Mouse (Mus musculus) heart, embryonic 11.5 days (tissue): Measurements from ENCODE around the gene Dgat2. TPM values are rescaled to one million over a fixed set of nuclear protein-coding genes. Genes with fewer than 3 reads are reported as not detected.

ENCODE experiments used
- ATAC-seq: fragments of 200-750 bp; cut with Nextera tagmentation; replicated peaks from 2 replicates; pipeline ENCODE4 v1.8.0; 2017; ENCODE audit warnings: moderate library complexity; ENCODE audit not compliant: insufficient number of reproducible peaks, low FRiP score, low TSS enrichment
- H3K27ac ChIP-seq: fragments of 300-500 bp; sonication (generic); 2 replicates; pipeline ENCODE4 v1.5.1; 2014; ENCODE audit warnings: mild to moderate bottlenecking, low read depth, low read length
- H3K27me3 ChIP-seq: fragments of 300-500 bp; sonication (generic); 2 replicates; pipeline ENCODE4 v1.6.1; 2014; ENCODE audit warnings: mild to moderate bottlenecking, low read length, mixed read lengths; ENCODE audit not compliant: control insufficient read depth, insufficient read depth
- H3K36me3 ChIP-seq: fragments of 300-500 bp; sonication (generic); 2 replicates; pipeline ENCODE4 v1.6.1; 2014; ENCODE audit warnings: mild to moderate bottlenecking, low read length, moderate library complexity, mixed read lengths; ENCODE audit not compliant: control insufficient read depth, insufficient read depth
- H3K4me1 ChIP-seq: fragments of 300-500 bp; sonication (generic); 2 replicates; pipeline ENCODE4 v1.6.1; 2014; ENCODE audit warnings: low read length; ENCODE audit not compliant: control insufficient read depth, insufficient read depth
- H3K4me2 ChIP-seq: fragments of 300-500 bp; sonication (generic); 2 replicates; pipeline ENCODE4 v1.6.1; 2014; ENCODE audit warnings: mild to moderate bottlenecking, moderate library complexity
- H3K4me3 ChIP-seq: fragments of 300-500 bp; sonication (generic); 2 replicates; pipeline ENCODE4 v1.5.1; 2014; ENCODE audit warnings: low read depth, low read length
- H3K9ac ChIP-seq: fragments of 300-500 bp; sonication (generic); 2 replicates; pipeline ENCODE4 v1.6.1; 2014; ENCODE audit warnings: mild to moderate bottlenecking, low read depth, low read length, moderate library complexity
- H3K9me3 ChIP-seq: fragments of 300-500 bp; sonication (generic); replicated peaks from 2 replicates; pipeline ENCODE4 v1.6.1; 2016; ENCODE audit warnings: low read length; ENCODE audit not compliant: control insufficient read depth
- WGBS: fragments of 180-500 bp; shearing (Covaris S2); extraction: QIAGEN DNeasy Blood & Tissue Kit; methylation state at CpG from one replicate; pipeline ENCODE4 v1.1.7; 2014; ENCODE audit not compliant: insufficient replicate concordance; 5-methylcytosine and 5-hydroxymethylcytosine counted together
- polyA plus RNA-seq: library from polyadenylated mRNA; unstranded; fragments of >200 nt; fragmentation: Nextera tagmentation; extraction: Ambion mirVana; gene quantifications from 2 replicates; pipeline ENCODE4 v1.2.1, GENCODE M21; 2014

Dgat2 gene
- polyA plus RNA-seq, 1 experiment from 2014 or later = 8.7 TPM

DNA sequence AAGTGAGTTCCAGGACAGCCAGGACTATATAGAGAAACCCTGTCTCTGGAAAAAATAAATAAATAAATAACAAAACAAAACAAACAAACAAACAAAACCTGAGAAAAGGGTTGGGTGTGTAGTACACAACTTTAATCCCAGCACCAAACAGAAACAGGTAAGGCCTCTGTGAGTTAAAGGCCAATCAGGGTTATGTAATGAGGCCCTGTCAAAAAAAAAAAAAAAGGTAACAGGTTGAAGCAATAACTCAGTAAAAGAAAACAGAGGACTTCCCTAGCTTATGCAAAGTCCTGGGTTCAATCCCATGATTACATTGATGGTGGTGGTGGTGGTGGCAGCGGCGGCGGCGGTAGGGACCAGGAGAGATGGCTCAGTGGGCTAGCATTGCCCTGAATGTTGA, 45.0 kb downstream of the Dgat2 start:
- no peak overlapping the region for H3K9ac ChIP-seq
- no peak overlapping the region for H3K4me2 ChIP-seq
- 98% methylated on average over 4 of the region's 4 CpGs for WGBS
- H3K36me3 ChIP-seq = no peaks in the 10 kb centered on the region
- H3K9me3 ChIP-seq = no peaks in the 10 kb centered on the region
- no peak for ATAC-seq
- peaks cover 9% of the 10 kb centered on the region for H3K4me1 ChIP-seq
- H3K27me3 ChIP-seq = no peaks in the 10 kb centered on the region
- H3K4me3 ChIP-seq = no peak overlapping the region
- no peak overlapping the region for H3K27ac ChIP-seq

- H3K9me3 ChIP-seq = no peaks in the 10 kb centered on the region
- H3K27ac ChIP-seq = no peak overlapping the region
- peaks cover 8% of the 10 kb centered on the region for H3K4me1 ChIP-seq
- no peaks in the 10 kb centered on the region for H3K36me3 ChIP-seq
- WGBS = 68% methylated on average over 6 of the region's 6 CpGs
- no peak for ATAC-seq
- H3K9ac ChIP-seq = no peak overlapping the region
- H3K4me3 ChIP-seq = no peak overlapping the region
- H3K27me3 ChIP-seq = no peaks in the 10 kb centered on the region
- H3K4me2 ChIP-seq = no peak overlapping the region
Observed at GRCm38 (mm10) chr7:99136789-99137188, 45.7 kb downstream of the Dgat2 start.

DNA sequence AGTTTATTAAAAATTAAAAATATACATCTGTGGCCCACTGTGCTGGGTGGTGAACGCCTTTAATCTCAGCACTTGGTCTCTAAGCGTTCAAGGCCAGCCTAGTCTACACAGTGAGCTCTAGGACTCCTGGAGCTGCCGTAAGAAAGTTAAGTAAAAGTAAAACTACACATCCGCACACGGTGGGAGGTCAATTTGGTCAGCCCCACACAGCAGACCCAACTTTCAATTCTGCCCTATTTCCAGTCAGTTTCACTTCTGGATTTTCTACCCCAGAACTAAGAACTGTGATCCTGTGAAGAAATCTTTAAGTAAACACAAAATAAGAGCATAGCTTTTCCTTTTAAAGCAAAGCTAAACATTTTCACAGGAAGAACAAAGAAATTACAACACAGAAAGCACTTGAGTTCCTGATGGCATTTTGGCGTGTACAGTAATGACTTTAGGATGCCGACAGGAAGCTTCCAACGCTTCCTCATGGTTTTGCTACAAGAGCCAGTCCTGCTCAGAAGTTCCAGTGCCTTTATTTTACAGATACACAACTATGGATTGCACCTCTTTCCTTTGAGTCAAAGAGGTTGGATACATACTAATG, 48.6 kb downstream of the Dgat2 start:
- Histone ChIP-seq H3K36me3 (no peaks in the 10 kb centered on the region), H3K4me3 (no peak overlapping the region), H3K9ac (no peak overlapping the region), H3K9me3 (no peaks in the 10 kb centered on the region), H3K4me1 (peaks cover 3% of the 10 kb centered on the region; the same call in 1 of the 2 replicates), H3K27ac (no peak overlapping the region), H3K27me3 (no peaks in the 10 kb centered on the region), H3K4me2 (no peak overlapping the region)
- ATAC-seq = no peak
- 87% methylated on average over 8 of the region's 8 CpGs for WGBS

- no peak for ATAC-seq
- Histone ChIP-seq H3K4me2 (no peak overlapping the region), H3K9me3 (no peaks in the 10 kb centered on the region), H3K36me3 (no peaks in the 10 kb centered on the region), H3K9ac (no peak overlapping the region), H3K4me1 (peaks cover 14% of the 10 kb centered on the region), H3K27ac (peak overlapping the region; percentile 57), H3K27me3 (no peaks in the 10 kb centered on the region), H3K4me3 (no peak overlapping the region)
- WGBS = 72% methylated on average over 9 of the region's 9 CpGs
Observed at GRCm38 (mm10) chr7:99132597-99132996, 49.9 kb downstream of the Dgat2 start.

- ATAC-seq = no peak
- 48% methylated on average over 6 of the region's 6 CpGs for WGBS
- Histone ChIP-seq H3K4me2 (no peak overlapping the region), H3K9me3 (no peaks in the 10 kb centered on the region), H3K27ac (0 out of 2 replicates have a peak overlapping the region, but pooled peaks have one; percentile 37), H3K36me3 (no peaks in the 10 kb centered on the region), H3K4me3 (no peak overlapping the region), H3K9ac (no peak overlapping the region), H3K27me3 (no peaks in the 10 kb centered on the region), H3K4me1 (peaks cover 20% of the 10 kb centered on the region)
Observed at GRCm38 (mm10) chr7:99131819-99132353, 50.6 kb downstream of the Dgat2 start.

GRCm38 (mm10) chr7:99128965-99129364, 53.6 kb downstream of the Dgat2 start:
- peaks cover 31% of the 10 kb centered on the region for H3K4me1 ChIP-seq
- H3K4me2 ChIP-seq = no peak overlapping the region
- ATAC-seq = no peak
- H3K36me3 ChIP-seq = peaks cover 3% of the 10 kb centered on the region; the same call in 1 of the 2 replicates
- no peak overlapping the region for H3K9ac ChIP-seq
- no peaks in the 10 kb centered on the region for H3K27me3 ChIP-seq
- no peak overlapping the region for H3K27ac ChIP-seq
- H3K9me3 ChIP-seq = peaks cover 6% of the 10 kb centered on the region
- WGBS = 89% methylated on average over 8 of the region's 8 CpGs
- H3K4me3 ChIP-seq = no peak overlapping the region

- H3K4me1 ChIP-seq = peaks cover 31% of the 10 kb centered on the region
Observed at GRCm38 (mm10) chr7:99128020-99128950, 54.2 kb downstream of the Dgat2 start.

DNA sequence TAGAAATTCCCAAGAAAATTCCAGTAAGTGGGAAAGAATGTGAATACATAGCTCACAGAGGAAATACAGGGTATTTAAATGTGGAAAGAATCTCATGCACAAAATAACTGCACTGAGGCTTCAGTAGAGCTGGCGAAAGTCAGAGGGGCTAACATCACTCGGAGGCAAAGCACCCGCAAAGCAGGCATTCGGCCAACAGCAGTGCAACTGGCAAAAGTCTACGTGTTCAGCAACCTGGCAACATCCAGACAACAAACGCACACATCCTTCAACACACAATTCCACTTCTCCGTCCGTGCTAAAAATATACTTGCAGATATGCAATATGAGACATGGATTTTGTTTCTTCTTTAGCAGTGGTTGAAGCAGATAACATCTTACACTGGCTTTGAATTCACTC, 56.5 kb downstream of the Dgat2 start:
- H3K4me1 ChIP-seq = peaks cover 34% of the 10 kb centered on the region
- H3K9ac ChIP-seq = no peak overlapping the region
- peaks cover 3% of the 10 kb centered on the region; the same call in 1 of the 2 replicates for H3K36me3 ChIP-seq
- no peak overlapping the region for H3K4me3 ChIP-seq
- peak overlapping the region; percentile 6 for H3K4me2 ChIP-seq
- H3K27ac ChIP-seq = peak overlapping the region; percentile 71; the same call in 1 of the 2 replicates
- 51% methylated on average over 8 of the region's 8 CpGs for WGBS
- H3K27me3 ChIP-seq = no peaks in the 10 kb centered on the region
- no peak for ATAC-seq
- H3K9me3 ChIP-seq = peaks cover 6% of the 10 kb centered on the region

More at GRCm38 (mm10) chr7:99128020-99128950, 54.2 kb downstream of the Dgat2 start:
- Histone ChIP-seq H3K36me3 (peaks cover 3% of the 10 kb centered on the region; the same call in 1 of the 2 replicates), H3K9ac (no peak overlapping the region), H3K4me2 (no peak overlapping the region), H3K27ac (no peak overlapping the region), H3K27me3 (no peaks in the 10 kb centered on the region), H3K4me3 (no peak overlapping the region), H3K9me3 (peaks cover 6% of the 10 kb centered on the region)
- no peak for ATAC-seq
- WGBS = 48% methylated on average over 10 of the region's 10 CpGs
